8 mouse cellular contexts compared by ENCODE assay signal in the genomic region with DNA sequence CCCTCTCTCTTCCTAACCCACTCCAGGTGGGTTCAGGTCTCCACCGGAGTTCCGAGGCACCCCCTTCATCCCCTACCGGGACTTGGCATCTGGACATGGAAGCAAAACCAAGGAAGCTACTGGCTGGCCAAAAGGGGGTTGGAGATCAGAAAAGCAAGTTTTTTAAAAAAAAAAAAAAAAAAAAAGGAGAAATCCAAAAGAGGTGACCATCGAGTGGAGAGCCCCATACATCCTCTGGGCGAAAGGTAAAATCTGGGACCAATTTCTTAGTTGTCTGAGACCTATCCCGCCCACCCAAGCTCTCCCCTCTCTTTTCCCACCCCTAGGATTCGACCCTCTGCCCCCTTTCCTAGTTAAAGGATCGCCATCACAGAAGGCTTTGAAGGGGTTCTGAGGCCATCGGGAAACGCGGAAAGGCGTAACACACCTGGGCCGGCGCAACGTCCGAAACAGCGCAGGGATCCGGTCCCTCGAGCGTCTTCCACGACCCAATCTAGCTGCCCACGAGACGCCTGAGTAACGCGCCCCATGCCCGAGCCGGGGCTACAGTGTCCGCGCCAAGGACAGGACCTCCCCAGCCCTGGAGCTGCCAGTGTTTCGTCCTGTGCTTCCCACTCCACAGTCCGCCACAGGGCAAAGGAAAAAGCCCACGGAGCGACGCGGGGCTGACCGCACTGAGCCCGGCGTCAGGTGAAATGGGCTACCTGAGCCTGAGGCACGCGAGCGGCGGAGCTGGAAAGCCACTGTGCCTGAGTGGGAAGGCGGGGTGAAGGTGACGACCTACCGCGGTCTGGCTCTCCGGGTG. TPM values are rescaled to one million over a fixed set of nuclear protein-coding genes. Genes with fewer than 3 reads are reported as not detected.
DNase-seq lines count a peak whose midpoint lies in the region; ATAC-seq and TF ChIP-seq lines count a peak whose summit lies in the region.
"Not testable (repeated sequence)": the region's sequence is repeated elsewhere in the genome, so short reads cannot be mapped to it uniquely, and the experiment has no call there.

No protein-coding gene starts in this region.

- not testable (repeated sequence) for H3K9ac ChIP-seq in CH12.LX (ENCODE audit: insufficient read depth, low read depth); midbrain, embryonic 13.5 days (replicated peaks)
- H3K9ac ChIP-seq in forebrain, embryonic 11.5 days (ENCODE audit: low read length), result 0 out of 2 replicates have a peak overlapping the region, but pooled peaks have one; percentile 23
- H3K9ac ChIP-seq in heart, embryonic 16.5 days (ENCODE audit: low read length), result peak overlapping the region; percentile 37; the same call in 1 of the 2 replicates
- peak overlapping the region; percentile 57 for H3K9ac ChIP-seq in intestine, postnatal 0 days (ENCODE audit: low read depth, low read length)
- peak overlapping the region; percentile 43; the same call in 1 of the 2 replicates for H3K9ac ChIP-seq in liver, embryonic 14.5 days (replicated peaks)

- peak overlapping the region in 1 of 3 experiments; percentile 31 for H3K4me3 ChIP-seq in CH12.LX (replicated peaks in 1 of 3; ENCODE audit: low read depth in 2 of 3, low read length in 2 of 3, poor library complexity in 1 of 3)
- peak overlapping the region; percentile 38 for H3K4me3 ChIP-seq in cortical plate, adult 2 months (ENCODE audit: insufficient read depth, low read length)
- peak overlapping the region; percentile 27 for H3K4me3 ChIP-seq in forebrain, embryonic 11.5 days (ENCODE audit: low read depth, low read length)
- H3K4me3 ChIP-seq in heart, embryonic 16.5 days (ENCODE audit: low read length), result peak overlapping the region; percentile 43
- peak overlapping the region; percentile 39 for H3K4me3 ChIP-seq in intestine, postnatal 0 days (ENCODE audit: low read depth, low read length)
- peak overlapping the region; percentile 43 to 44 for H3K4me3 ChIP-seq in liver, embryonic 14.5 days (ENCODE audit: insufficient read depth in 1 of 2, low read depth in 2 of 2, low read length in 2 of 2)
- H3K4me3 ChIP-seq in midbrain, embryonic 13.5 days (replicated peaks), result peak overlapping the region; percentile 35

- not testable (repeated sequence) for TF ChIP-seq POLR2A in CH12.LX (IDR thresholded peaks at IDR 0.05; ENCODE audit: low read depth, low read length); cortical plate, adult 2 months (IDR thresholded peaks at IDR 0.05; ENCODE audit: extremely low read depth, insufficient read depth, low read length)

- not testable (repeated sequence) for TF ChIP-seq RAD21 in CH12.LX (IDR thresholded peaks at IDR 0.05; ENCODE audit: low read depth, low read length)

- 3% methylated on average over 21 of the region's 47 CpGs for WGBS in forebrain, embryonic 11.5 days
- WGBS in heart, embryonic 16.5 days, result 6% methylated on average over 21 of the region's 47 CpGs
- WGBS in intestine, postnatal 0 days, result 3% methylated on average over 19 of the region's 47 CpGs
- 8% methylated on average over 21 of the region's 47 CpGs for WGBS in liver, embryonic 14.5 days (ENCODE audit: insufficient replicate concordance)
- WGBS in midbrain, embryonic 13.5 days, result 5% methylated on average over 23 of the region's 47 CpGs

- H3K36me3 ChIP-seq in CH12.LX (replicated peaks in 1 of 2; ENCODE audit: control insufficient read depth in 1 of 2, insufficient read depth in 1 of 2, low read length in 1 of 2); forebrain, embryonic 11.5 days (ENCODE audit: control insufficient read depth, insufficient read depth, low read length); heart, embryonic 16.5 days (ENCODE audit: control insufficient read depth, insufficient read depth); intestine, postnatal 0 days (ENCODE audit: control insufficient read depth, insufficient read depth); liver, embryonic 14.5 days (replicated peaks; ENCODE audit: control insufficient read depth, insufficient read depth, low read depth); midbrain, embryonic 13.5 days: not testable (repeated sequence)

- not testable (repeated sequence) for H3K27me3 ChIP-seq in CH12.LX (replicated peaks); forebrain, embryonic 11.5 days (ENCODE audit: control insufficient read depth, insufficient read depth, low read length); heart, embryonic 16.5 days (ENCODE audit: control insufficient read depth, insufficient read depth, low read length); intestine, postnatal 0 days (replicated peaks; ENCODE audit: control insufficient read depth, insufficient read depth, low read length); liver, embryonic 14.5 days (ENCODE audit: control insufficient read depth, insufficient read depth, low read length); midbrain, embryonic 13.5 days

- TF ChIP-seq CTCF in CH12.LX (conservative IDR thresholded peaks at IDR 0.05 in 1 of 2, IDR thresholded peaks at IDR 0.05 in 1 of 2; ENCODE audit: low read depth in 2 of 2, low read length in 2 of 2); cortical plate, adult 2 months (IDR thresholded peaks at IDR 0.05; ENCODE audit: extremely low read depth, insufficient read depth, low read length); intestine, postnatal 0 days (IDR thresholded peaks at IDR 0.05; ENCODE audit: low read depth); liver, embryonic 14.5 days (IDR thresholded peaks at IDR 0.05; ENCODE audit: low read depth): not testable (repeated sequence)

- dilution Hi-C loops in CH12.LX (cut with MboI; ENCODE audit: extremely low pct_ligation_motif_present, extremely low pct_unique_long_range_greater_than_20kb, low sequenced_read_pairs), result not testable (repeated sequence)

- H3K27ac ChIP-seq in CH12.LX (ENCODE audit: insufficient read depth, low read depth); cortical plate, adult 2 months (ENCODE audit: insufficient read depth, low read length); forebrain, embryonic 11.5 days (ENCODE audit: low read depth, low read length); heart, embryonic 16.5 days (ENCODE audit: low read length); liver, embryonic 14.5 days; midbrain, embryonic 13.5 days: not testable (repeated sequence)
- peak overlapping the region; percentile 55 for H3K27ac ChIP-seq in intestine, postnatal 0 days (ENCODE audit: low read depth, low read length)

- not testable (repeated sequence) for DNase-seq in CH12.LX (ENCODE audit: extremely low read depth); forebrain, embryonic 11.5 days (ENCODE audit: low spot score); liver, embryonic 14.5 days (ENCODE audit: low read depth in 3 of 3, low spot score in 3 of 3)
- DNase-seq in retina, postnatal 1 day, result peak; percentile 13

- not testable (repeated sequence) for TF ChIP-seq EP300 in CH12.LX (IDR thresholded peaks at IDR 0.05; ENCODE audit: low read length); liver, embryonic 14.5 days (IDR thresholded peaks at IDR 0.05; ENCODE audit: low read depth)

- not testable (repeated sequence) for H3K79me2 ChIP-seq in CH12.LX (replicated peaks; ENCODE audit: control insufficient read depth, extremely low read depth, insufficient read depth, poor library complexity, severe bottlenecking)

- H3K4me1 ChIP-seq in CH12.LX (ENCODE audit: control insufficient read depth in 1 of 2, insufficient read depth in 2 of 2); cortical plate, adult 2 months (ENCODE audit: control insufficient read depth, insufficient read depth, low read length); forebrain, embryonic 11.5 days (replicated peaks; ENCODE audit: control insufficient read depth, insufficient read depth, low read length); heart, embryonic 16.5 days (ENCODE audit: control insufficient read depth, insufficient read depth, low read length); intestine, postnatal 0 days (replicated peaks; ENCODE audit: control insufficient read depth, insufficient read depth, low read length); liver, embryonic 14.5 days (replicated peaks; ENCODE audit: control insufficient read depth in 2 of 2, insufficient read depth in 2 of 2, low read length in 1 of 2); midbrain, embryonic 13.5 days (replicated peaks): not testable (repeated sequence)

- in situ Hi-C loops in CH12.LX (cut with MboI; ENCODE audit: low pct_ligation_motif_present, low pct_unique_long_range_greater_than_20kb, low sequenced_read_pairs), result not testable (repeated sequence)

- not testable (repeated sequence) for H3K9me3 ChIP-seq in CH12.LX (replicated peaks; ENCODE audit: low read length); forebrain, embryonic 11.5 days (ENCODE audit: control insufficient read depth, low read length); heart, embryonic 16.5 days (replicated peaks; ENCODE audit: control insufficient read depth, low read length); intestine, postnatal 0 days (ENCODE audit: control insufficient read depth); liver, embryonic 14.5 days (ENCODE audit: control insufficient read depth, low read length); midbrain, embryonic 13.5 days

- peak; percentile 69 for ATAC-seq in forebrain, embryonic 11.5 days (replicated peaks; ENCODE audit: low FRiP score)
- peak; percentile 68 for ATAC-seq in heart, embryonic 16.5 days (replicated peaks; ENCODE audit: extremely low read depth, insufficient read depth, low FRiP score)
- not testable (repeated sequence) for ATAC-seq in intestine, postnatal 0 days
- ATAC-seq in liver, embryonic 14.5 days (ENCODE audit: insufficient read depth), result peak; percentile 53
- peak; percentile 80 for ATAC-seq in midbrain, embryonic 13.5 days

- peak overlapping the region; percentile 31 for H3K4me2 ChIP-seq in CH12.LX (ENCODE audit: insufficient read depth, low read depth, poor library complexity, severe bottlenecking)
- H3K4me2 ChIP-seq in forebrain, embryonic 11.5 days (ENCODE audit: low read depth, low read length, severe bottlenecking), result peak overlapping the region; percentile 61
- H3K4me2 ChIP-seq in heart, embryonic 16.5 days (ENCODE audit: low read depth, low read length), result peak overlapping the region; percentile 61
- peak overlapping the region; percentile 71 for H3K4me2 ChIP-seq in intestine, postnatal 0 days (replicated peaks; ENCODE audit: low read depth)
- H3K4me2 ChIP-seq in liver, embryonic 14.5 days (ENCODE audit: low read depth), result peak overlapping the region; percentile 69
- peak overlapping the region; percentile 57 for H3K4me2 ChIP-seq in midbrain, embryonic 13.5 days (replicated peaks)

RNA-seq across cellular contexts. Expression of a gene that starts 28.8 kb away (rescaled TPM):
- total RNA-seq in CH12.LX (2012; rRNA removed) (0.17 and 0.25 TPM in 2 replicates), CH12.LX (2014; rRNA removed) (0.04 TPM in 1 of 2 replicates, not detected in the other)
- 0.41 and 1.1 TPM in 2 replicates for polyA plus RNA-seq in CH12.LX (2012; ENCODE audit: insufficient read length, low read depth)
- 2.3 and 3.2 TPM in 2 replicates for polyA plus RNA-seq in cortical plate, adult 2 months (2012; rRNA removed)
- polyA plus RNA-seq in forebrain, embryonic 11.5 days (2014; fragmentation: Nextera tagmentation; extraction: Ambion mirVana), result 5.6 and 5.7 TPM in 2 replicates
- polyA plus RNA-seq in heart, embryonic 16.5 days (2015; fragmentation: Nextera tagmentation; extraction: Ambion mirVana), result 2.7 and 4.4 TPM in 2 replicates
- polyA plus RNA-seq in intestine, postnatal 0 days (2015; fragmentation: Nextera tagmentation; extraction: Ambion mirVana), result 42.1 and 48.3 TPM in 2 replicates
- 4.3 and 4.6 TPM in 2 replicates for polyA plus RNA-seq in liver, embryonic 14.5 days (2012; rRNA removed)
- polyA plus RNA-seq in liver, embryonic 14.5 days (2014; fragmentation: Nextera tagmentation; extraction: Ambion mirVana), result 5.7 and 7.2 TPM in 2 replicates
- polyA plus RNA-seq in midbrain, embryonic 13.5 days (2015; fragmentation: Nextera tagmentation; extraction: Ambion mirVana), result 5.3 and 6.0 TPM in 2 replicates
